Mouse (Mus musculus): ENCODE data around the gene Lbx1. TPM values are rescaled to one million over a fixed set of nuclear protein-coding genes. Genes with fewer than 3 reads are reported as not detected.
A peak's percentile ranks its signal among the peaks of the same experiment; 100 is the strongest.

The Lbx1 gene
- polyA plus RNA-seq, 2 experiments from 2014 or later, result not detected

GRCm38 (mm10) chr19:45233496-45234127 lies 2.0 kb downstream of the Lbx1 start:
- no peak for ATAC-seq

- no peak for ATAC-seq
These were observed 2.9 kb downstream of the Lbx1 start for GRCm38 (mm10) chr19:45232443-45233410.

GRCm38 (mm10) chr19:45232036-45232410 lies 3.6 kb downstream of the Lbx1 start:
- ATAC-seq, result no peak

GRCm38 (mm10) chr19:45231383-45232035 lies 4.1 kb downstream of the Lbx1 start:
- ATAC-seq, result no peak

GRCm38 (mm10) chr19:45230848-45231382 lies 4.7 kb downstream of the Lbx1 start:
- ATAC-seq, result no peak

- no peak for ATAC-seq
These were observed 5.4 kb downstream of the Lbx1 start for GRCm38 (mm10) chr19:45230201-45230611.

GRCm38 (mm10) chr19:45229378-45230135 lies 6.1 kb downstream of the Lbx1 start:
- no peak for ATAC-seq

- no peak for ATAC-seq
These were observed 6.8 kb downstream of the Lbx1 start for GRCm38 (mm10) chr19:45228781-45229180.

GRCm38 (mm10) chr19:45228097-45228496 lies 7.5 kb downstream of the Lbx1 start:
- no peak for ATAC-seq

GRCm38 (mm10) chr19:45227671-45228070 lies 7.9 kb downstream of the Lbx1 start:
- no peak for ATAC-seq

- no peak for ATAC-seq
These were observed 8.6 kb downstream of the Lbx1 start for GRCm38 (mm10) chr19:45227049-45227448.

- ATAC-seq, result no peak
These were observed 9.4 kb downstream of the Lbx1 start for GRCm38 (mm10) chr19:45226246-45226645.

- no peak for ATAC-seq
These were observed 10.5 kb downstream of the Lbx1 start for GRCm38 (mm10) chr19:45225130-45225529.

GRCm38 (mm10) chr19:45224286-45224559 lies 11.4 kb downstream of the Lbx1 start:
- no peak for ATAC-seq

GRCm38 (mm10) chr19:45223413-45224285 lies 12.0 kb downstream of the Lbx1 start:
- no peak for ATAC-seq

GRCm38 (mm10) chr19:45222141-45222782 lies 13.3 kb downstream of the Lbx1 start:
- ATAC-seq, result no peak

GRCm38 (mm10) chr19:45221458-45221783 lies 14.2 kb downstream of the Lbx1 start:
- ATAC-seq, result no peak

GRCm38 (mm10) chr19:45220593-45221457 lies 14.8 kb downstream of the Lbx1 start:
- ATAC-seq, result peak; percentile 49

GRCm38 (mm10) chr19:45216240-45216639 lies 19.4 kb downstream of the Lbx1 start:
- ATAC-seq, result no peak

- ATAC-seq, result no peak
These were observed 20.2 kb downstream of the Lbx1 start for GRCm38 (mm10) chr19:45215431-45215830.
